Mouse (Mus musculus) activated CD4-positive, CD25-positive, alpha-beta regulatory T cell, adult 9 weeks (primary cell): ENCODE results near the gene Pxmp4. TPM values are rescaled to one million over a fixed set of nuclear protein-coding genes. Genes with fewer than 3 reads are reported as not detected.

Experiments
- polyA plus RNA-seq: library from polyadenylated mRNA; unstranded; fragments of 100-300 nt; shearing (Covaris generic); gene quantifications from one replicate; pipeline ENCODE4 v1.2.1, GENCODE M21; 2017

Pxmp4 gene
- 25.2 TPM for polyA plus RNA-seq

DNA sequence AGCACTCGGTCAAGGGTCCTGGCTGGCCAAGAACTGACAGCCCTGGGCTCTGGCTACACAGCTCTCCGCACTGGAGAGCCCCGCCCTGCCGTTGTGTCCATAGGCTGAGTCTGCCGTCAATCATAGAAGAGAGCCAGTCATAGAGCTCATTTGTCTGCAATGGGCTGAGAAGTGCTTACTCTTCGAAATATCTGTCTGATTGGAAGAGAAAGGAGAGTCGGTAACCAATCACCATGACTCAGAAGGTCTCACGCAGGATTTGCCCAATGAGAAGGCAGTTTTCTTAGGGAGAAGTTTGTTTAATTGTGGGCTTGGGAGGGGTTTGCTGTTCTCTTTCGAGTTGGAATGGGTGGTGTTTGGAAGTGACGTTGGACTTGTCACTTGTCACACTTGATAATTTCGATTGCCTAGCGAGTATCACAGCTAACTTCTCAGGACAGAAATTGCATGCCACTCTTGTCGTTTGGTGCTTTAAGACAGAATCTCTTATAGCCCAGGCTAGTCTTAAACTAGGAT is at the start of gene Pxmp4:
TSS of gene Pxmp4 (minus strand) at position 71 of the 516 bp plus-strand sequence.

DNA sequence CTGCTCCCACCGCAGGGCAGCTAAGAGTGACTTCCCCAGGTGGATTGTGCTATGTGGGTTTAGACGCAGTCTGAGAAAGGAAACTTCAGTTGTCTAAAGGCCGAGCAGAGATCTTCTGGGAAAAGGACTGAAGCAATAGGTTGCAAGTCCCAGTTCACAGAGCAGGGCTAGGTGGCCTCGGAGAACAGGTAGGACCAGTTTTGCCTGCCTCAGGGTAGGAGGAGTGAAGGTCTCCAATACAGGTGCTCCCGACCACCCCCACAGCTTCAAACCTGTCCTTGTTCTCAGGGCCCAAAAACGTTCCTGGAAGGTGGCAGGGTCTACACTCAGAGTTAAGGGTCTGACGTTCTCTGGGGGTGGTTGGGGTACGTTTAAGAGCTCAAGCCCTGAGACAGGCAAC is 47.9 kb upstream of the Pxmp4 start, which contains the start of gene Chmp4b:
TSS of gene Chmp4b (plus strand) at position 343 of the 400 bp plus-strand sequence.

DNA sequence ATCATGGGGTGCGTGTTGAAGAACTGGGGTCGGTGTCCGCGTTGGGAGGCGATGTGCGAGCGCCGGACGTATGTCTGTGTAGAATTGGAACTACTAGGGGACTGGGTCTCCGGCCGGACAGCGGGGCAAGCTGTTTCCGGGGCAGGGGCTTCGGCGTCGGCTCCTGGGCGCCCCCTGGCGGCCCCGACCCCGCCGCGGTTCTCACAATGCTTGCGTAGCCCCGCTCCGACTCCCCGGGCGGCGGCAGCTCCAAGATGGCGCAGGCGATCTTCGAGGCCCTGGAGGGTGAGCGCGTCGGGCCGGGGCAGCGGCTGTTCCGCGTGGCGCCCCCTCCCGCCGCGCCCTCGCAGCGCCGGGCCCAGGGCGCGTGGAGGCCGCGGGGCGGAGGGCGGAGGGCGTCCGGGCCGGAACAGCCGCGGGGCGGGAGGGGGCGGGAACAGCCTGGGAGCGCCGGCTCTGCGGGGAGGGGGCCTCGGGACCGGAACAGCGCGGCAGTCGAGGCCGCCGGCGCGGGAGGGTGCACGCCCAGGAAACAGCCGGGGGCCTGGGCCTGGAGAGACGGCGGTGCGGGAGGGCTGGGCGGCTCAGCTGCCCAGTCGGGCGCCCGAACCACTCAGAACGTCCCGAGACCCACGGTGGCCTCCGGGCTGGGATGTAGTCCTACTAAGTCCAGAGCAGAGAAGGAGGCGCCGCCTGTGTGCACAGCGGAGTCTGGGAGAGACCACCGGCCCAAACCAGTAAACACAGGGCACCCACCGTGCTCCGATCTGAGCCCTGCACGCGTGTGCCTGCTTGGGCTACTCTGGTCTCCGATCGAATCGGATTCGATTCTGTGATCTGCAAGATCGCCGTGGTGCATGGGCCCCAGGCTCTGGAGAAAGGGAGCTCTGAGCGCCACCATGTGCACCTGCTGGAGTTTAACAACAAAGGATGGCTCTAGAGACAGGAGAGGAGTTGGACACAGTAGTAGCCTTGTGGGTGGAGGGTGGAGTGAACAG is 9.9 kb upstream of the Pxmp4 start, which contains the start of the genes Zfp341 and 4930519P11Rik:
TSS of gene Zfp341 (plus strand) at position 180 of the 998 bp plus-strand sequence.
TSS of gene 4930519P11Rik (minus strand) at position 320 of the 998 bp plus-strand sequence.

DNA sequence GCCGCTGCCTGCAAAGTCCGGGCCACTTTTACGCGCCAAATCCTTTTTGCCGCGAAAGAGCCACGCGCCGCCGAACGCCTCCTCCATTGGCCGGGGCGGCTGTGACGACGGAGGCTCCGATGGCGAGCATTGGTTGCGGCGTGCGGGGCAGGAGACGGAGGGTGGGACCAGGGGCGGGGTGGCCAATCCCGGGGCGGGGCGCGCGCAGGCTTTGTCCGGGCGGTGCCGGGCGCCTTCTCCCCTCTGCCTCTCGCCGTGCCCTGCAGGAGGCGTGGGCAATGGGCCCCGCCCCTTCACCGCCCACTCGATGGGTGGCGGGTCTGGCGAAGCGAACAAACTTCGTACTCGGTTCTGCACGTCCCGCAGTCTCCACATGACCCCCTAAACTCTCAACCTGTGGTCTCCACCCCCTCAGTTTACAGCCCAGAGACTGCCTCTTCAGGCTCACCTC is 33.6 kb downstream of the Pxmp4 start, which contains the start of gene E2f1:
TSS of gene E2f1 (minus strand) at position 57 of the 451 bp plus-strand sequence.

DNA sequence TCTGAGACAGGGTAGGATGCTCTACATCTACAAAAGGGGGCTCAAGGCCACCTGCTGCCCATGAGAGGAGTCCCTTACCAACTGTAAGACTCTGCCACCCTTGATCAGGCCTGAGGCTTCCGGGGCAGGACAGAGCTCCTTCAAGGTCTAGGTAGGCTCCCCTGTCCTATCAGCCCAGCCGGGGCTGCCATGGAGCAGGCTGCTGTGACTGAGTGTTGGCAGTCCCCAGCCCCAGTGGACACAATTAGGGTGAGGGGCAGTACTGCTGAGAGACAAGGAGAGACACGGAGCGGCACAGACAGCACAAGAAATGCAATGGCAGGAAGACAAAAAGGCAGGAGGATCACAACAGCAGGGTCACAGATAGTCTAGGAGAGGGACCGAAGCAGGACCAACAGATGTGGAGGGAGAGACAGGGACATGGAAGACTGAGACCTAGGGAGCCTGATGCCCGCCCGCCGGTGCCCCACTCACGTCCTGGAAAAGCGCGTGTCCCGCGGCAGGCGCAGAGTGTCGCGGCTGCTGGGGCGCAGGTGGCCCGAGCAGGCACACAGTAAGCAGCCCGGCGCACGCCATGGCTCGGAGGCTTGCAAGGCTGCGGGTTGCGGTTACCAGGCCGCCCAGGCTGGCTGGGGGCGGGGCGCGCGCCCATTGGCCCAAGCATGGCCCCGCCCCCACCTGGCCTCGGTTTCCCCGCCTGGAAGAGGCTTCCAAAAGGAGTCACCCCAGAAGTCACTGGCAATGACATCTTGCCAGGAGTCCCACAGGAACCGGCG is 45.1 kb downstream of the Pxmp4 start, which contains the start of gene Necab3:
TSS of gene Necab3 (minus strand) at position 627 of the 776 bp plus-strand sequence.

DNA sequence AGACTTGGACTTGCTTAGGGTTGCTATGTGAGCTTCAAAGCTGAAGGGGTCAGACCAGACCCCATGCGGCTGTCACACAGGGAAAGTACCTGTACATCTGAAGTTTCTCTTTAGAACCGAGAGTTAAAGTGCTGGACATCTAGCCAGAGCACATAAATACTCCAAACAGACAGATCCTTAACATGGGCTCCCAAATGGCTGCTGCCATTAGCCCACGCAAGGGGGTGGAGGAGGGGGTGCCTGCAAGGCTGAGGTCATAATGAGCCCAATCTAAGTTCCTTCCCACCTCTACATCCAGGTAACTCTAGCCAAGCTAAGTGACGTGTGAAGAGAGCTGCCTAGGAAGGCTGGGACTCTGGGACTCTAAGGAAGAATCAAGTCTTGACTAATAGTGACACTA is 52.0 kb downstream of the Pxmp4 start, which contains the start of gene Actl10:
TSS of gene Actl10 (plus strand) at position 301 of the 400 bp plus-strand sequence.

DNA sequence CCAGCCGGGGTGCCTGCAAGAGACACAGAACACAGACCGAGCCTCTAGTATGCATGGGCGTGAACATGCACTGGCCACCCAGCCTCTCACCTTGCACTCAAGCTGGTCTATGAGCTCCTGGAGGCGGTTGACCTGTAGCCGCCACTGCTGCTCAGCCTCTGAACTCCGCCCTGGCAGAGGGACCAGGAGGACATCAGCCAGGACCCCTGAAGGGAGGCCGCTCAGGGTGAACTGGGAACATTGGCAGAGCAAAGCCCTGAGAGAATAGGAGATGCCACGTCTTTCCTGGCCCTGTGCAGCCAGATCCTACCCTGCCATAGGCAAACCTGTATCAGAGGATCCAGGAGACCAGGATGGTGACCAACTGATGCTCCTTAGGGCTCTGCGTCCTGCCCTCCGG is 56.8 kb downstream of the Pxmp4 start, which contains the start of gene 1700003F12Rik:
TSS of gene 1700003F12Rik (plus strand) at position 375 of the 400 bp plus-strand sequence.

Other genes starting within 250 kb of the Pxmp4 start
- gene Cdk5rap1, start 230.7 kb downstream of the Pxmp4 start, polyA plus RNA-seq: 17.7 TPM
- not detected for gene Snta1, start 195.6 kb downstream of the Pxmp4 start, polyA plus RNA-seq
- gene Cbfa2t2, start 167.2 kb downstream of the Pxmp4 start, polyA plus RNA-seq: 11.5 TPM
- gene 1700003F12Rik, start 56.6 kb downstream of the Pxmp4 start, polyA plus RNA-seq: not detected
- not detected for gene Actl10, start 51.9 kb downstream of the Pxmp4 start, polyA plus RNA-seq
- gene Necab3, start 44.8 kb downstream of the Pxmp4 start, polyA plus RNA-seq: 1.1 TPM
- 1.9 TPM for gene E2f1, start 33.8 kb downstream of the Pxmp4 start, polyA plus RNA-seq
- 0.56 TPM for gene Zfp341, start 9.6 kb upstream of the Pxmp4 start, polyA plus RNA-seq
- not detected for gene 4930519P11Rik, start 9.7 kb upstream of the Pxmp4 start, polyA plus RNA-seq
- gene Chmp4b, start 48.0 kb upstream of the Pxmp4 start, polyA plus RNA-seq: 5.4 TPM
- not detected for gene Gm14214, start 166.3 kb upstream of the Pxmp4 start, polyA plus RNA-seq
- gene Raly, start 187.4 kb upstream of the Pxmp4 start, polyA plus RNA-seq: 25.4 TPM
- gene a, start 187.7 kb upstream of the Pxmp4 start, polyA plus RNA-seq: not detected